ENCODE assay signal across 30 mouse cellular contexts in the genomic region with DNA sequence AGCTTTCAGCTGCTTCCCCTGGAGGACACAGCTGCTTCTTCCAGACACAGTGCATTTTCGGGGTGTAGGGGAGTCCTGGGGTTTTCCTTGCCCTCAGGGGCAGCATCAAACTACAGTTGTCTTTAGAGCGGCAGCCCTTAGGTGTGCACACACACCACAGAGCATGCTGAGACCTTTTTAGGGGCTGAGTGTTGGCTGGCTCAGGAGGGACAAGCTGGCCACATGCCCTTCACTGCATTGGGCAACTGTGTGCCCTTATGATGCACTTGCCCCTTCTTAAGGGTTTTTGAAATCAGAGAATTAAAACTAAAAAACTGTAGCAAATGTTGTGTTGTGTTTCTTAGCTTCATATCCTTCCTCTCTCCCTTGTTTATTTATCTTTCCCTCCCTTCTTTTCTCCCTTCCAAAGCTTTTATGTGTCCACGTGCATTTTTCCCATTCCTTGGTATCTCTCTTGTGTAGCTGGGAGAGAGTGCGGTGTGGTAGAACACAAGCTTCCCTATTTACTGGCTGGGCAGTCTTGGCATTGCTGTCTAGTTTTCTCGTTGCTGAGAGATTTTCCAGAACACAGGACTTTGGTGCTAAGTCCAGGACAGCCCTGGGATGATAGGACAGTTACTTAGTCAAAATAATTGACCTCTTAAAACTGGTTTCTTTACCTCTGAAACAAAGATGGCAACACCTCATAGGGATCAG. TPM values are rescaled to one million over a fixed set of nuclear protein-coding genes. Genes with fewer than 3 reads are reported as not detected.
DNase-seq lines count a peak whose midpoint lies in the region; ATAC-seq and TF ChIP-seq lines count a peak whose summit lies in the region.
"Had no signal": no experiment of that assay in that cellular context is flagged by ENCODE, and none has a peak within 500 bp of the region (broad histone marks: within the 10 kb centered on the region; RNA-seq: fewer than 3 reads in every experiment).

No protein-coding gene starts in this region.

- H3K4me3 ChIP-seq in hindbrain, postnatal 0 days (ENCODE audit: low read length), result no peak overlapping the region
- no peak overlapping the region for H3K4me3 ChIP-seq in hindbrain, embryonic 10.5 days
- no peak overlapping the region for H3K4me3 ChIP-seq in lung, embryonic 14.5 days (ENCODE audit: low read depth, low read length)
- H3K4me3 ChIP-seq: embryonic facial prominence, embryonic 10.5 days; forebrain, embryonic 15.5 days; heart, adult 2 months; limb, embryonic 10.5 days had no signal

- no peak for TF ChIP-seq CTCF in hindbrain, postnatal 0 days (IDR thresholded peaks at IDR 0.05; ENCODE audit: low read depth)
- TF ChIP-seq CTCF in lung, embryonic 14.5 days (IDR thresholded peaks at IDR 0.05; ENCODE audit: low read depth), result no peak

- H3K4me2 ChIP-seq in hindbrain, postnatal 0 days (ENCODE audit: low read depth, low read length), result 0 out of 2 replicates have a peak overlapping the region, but pooled peaks have one; percentile 5
- no peak overlapping the region for H3K4me2 ChIP-seq in lung, embryonic 14.5 days
- H3K4me2 ChIP-seq: forebrain, embryonic 15.5 days had no signal

- H3K9me3 ChIP-seq in hindbrain, postnatal 0 days (ENCODE audit: low read length), result no peaks in the 10 kb centered on the region
- no peaks in the 10 kb centered on the region for H3K9me3 ChIP-seq in hindbrain, embryonic 10.5 days
- no peaks in the 10 kb centered on the region for H3K9me3 ChIP-seq in lung, embryonic 14.5 days (ENCODE audit: low read depth, low read length)
- H3K9me3 ChIP-seq: embryonic facial prominence, embryonic 10.5 days; forebrain, embryonic 15.5 days; limb, embryonic 10.5 days had no signal

- H3K27me3 ChIP-seq in hindbrain, postnatal 0 days (ENCODE audit: insufficient read depth, low read length), result no peaks in the 10 kb centered on the region
- H3K27me3 ChIP-seq in hindbrain, embryonic 10.5 days (ENCODE audit: insufficient read depth, poor library complexity, severe bottlenecking), result no peaks in the 10 kb centered on the region
- H3K27me3 ChIP-seq in lung, embryonic 14.5 days (ENCODE audit: insufficient read depth, low read length), result no peaks in the 10 kb centered on the region
- H3K27me3 ChIP-seq: forebrain, embryonic 15.5 days had no signal

- peak; percentile 12; the same call in 1 of the 2 replicates for ATAC-seq in hindbrain, postnatal 0 days
- no peak for ATAC-seq in lung, embryonic 14.5 days (ENCODE audit: insufficient read depth)
- no peak for ATAC-seq in inflammation-experienced regulatory T-cells, adult 6 months
- ATAC-seq: activated CD4-positive, CD25-positive, alpha-beta regulatory T cell, adult 4 months; forebrain, embryonic 15.5 days; intestine, postnatal 0 days; liver, postnatal 0 days had no signal

- WGBS in hindbrain, postnatal 0 days, result 51% methylated on average over 5 of the region's 5 CpGs
- 76% methylated on average over 5 of the region's 5 CpGs for WGBS in hindbrain, embryonic 10.5 days
- WGBS in lung, embryonic 14.5 days, result 44% methylated on average over 5 of the region's 5 CpGs

- H3K9ac ChIP-seq in hindbrain, postnatal 0 days (replicated peaks; ENCODE audit: low read length), result no peak overlapping the region
- no peak overlapping the region for H3K9ac ChIP-seq in lung, embryonic 14.5 days
- H3K9ac ChIP-seq: forebrain, embryonic 15.5 days; liver, postnatal 0 days had no signal

- H3K27ac ChIP-seq in hindbrain, postnatal 0 days, result peak overlapping the region; percentile 20; the same call in 1 of the 2 replicates
- no peak overlapping the region for H3K27ac ChIP-seq in hindbrain, embryonic 10.5 days
- H3K27ac ChIP-seq in lung, embryonic 14.5 days (ENCODE audit: low read depth), result peak overlapping the region; percentile 71
- H3K27ac ChIP-seq: embryonic facial prominence, embryonic 10.5 days; forebrain, embryonic 15.5 days; heart, adult 2 months; kidney, postnatal 0 days; limb, embryonic 10.5 days; stomach, postnatal 0 days had no signal

- peak; percentile 60 to 63 for DNase-seq in cerebellum, postnatal 10 days
- no peak for DNase-seq in cerebellum, adult 9-11 months
- no peak for DNase-seq in hindbrain, postnatal 0 days (ENCODE audit: low spot score)
- no peak for DNase-seq in hindbrain, embryonic 10.5 days (ENCODE audit: low spot score)
- DNase-seq in lung, embryonic 14.5 days, result no peak
- DNase-seq in lung, postnatal 4 days, result no peak
- DNase-seq in lung, postnatal 36 days, result peak; percentile 67
- DNase-seq: adrenal gland, postnatal 10 days; cerebellum, adult 2 months; gastrocnemius, postnatal 14 days; heart, adult 2 months; heart, postnatal 36 days; liver; liver, postnatal 0 days; thymus, adult 2 months had no signal

- peaks cover 9% of the 10 kb centered on the region; the same call in 1 of the 2 replicates for H3K4me1 ChIP-seq in hindbrain, postnatal 0 days (ENCODE audit: insufficient read depth, low read length)
- peaks cover 4% of the 10 kb centered on the region for H3K4me1 ChIP-seq in hindbrain, embryonic 10.5 days (replicated peaks)
- peaks cover 4% of the 10 kb centered on the region; the same call in 1 of the 2 replicates for H3K4me1 ChIP-seq in lung, embryonic 14.5 days (ENCODE audit: insufficient read depth)
- H3K4me1 ChIP-seq: embryonic facial prominence, embryonic 10.5 days; limb, embryonic 10.5 days had no signal

- H3K36me3 ChIP-seq in hindbrain, postnatal 0 days (ENCODE audit: insufficient read depth, low read length), result no peaks in the 10 kb centered on the region
- no peaks in the 10 kb centered on the region for H3K36me3 ChIP-seq in hindbrain, embryonic 10.5 days
- no peaks in the 10 kb centered on the region for H3K36me3 ChIP-seq in lung, embryonic 14.5 days (ENCODE audit: insufficient read depth)
- H3K36me3 ChIP-seq: embryonic facial prominence, embryonic 10.5 days; forebrain, embryonic 15.5 days; limb, embryonic 10.5 days had no signal

RNA-seq across cellular contexts. Expression of a gene that starts 31.4 kb away (rescaled TPM):
- not detected in 2 replicates for total RNA-seq in hindbrain, postnatal 0 days (2014; rRNA removed)
- polyA plus RNA-seq in hindbrain, postnatal 0 days (2015; fragmentation: Nextera tagmentation; extraction: Ambion mirVana), result not detected in 2 replicates
- polyA plus RNA-seq in hindbrain, embryonic 10.5 days (2016; fragmentation: Nextera tagmentation; extraction: Ambion mirVana), result not detected in 2 replicates
- 178 and 206 TPM in 2 replicates for polyA plus RNA-seq in lung, embryonic 14.5 days (2014; fragmentation: Nextera tagmentation; extraction: Ambion mirVana)
- not detected for polyA plus RNA-seq in inflammation-experienced regulatory T-cells, adult 6 months (2017; shearing (Covaris generic))
- total RNA-seq: adrenal gland, postnatal 10 days; gastrocnemius, postnatal 14 days; heart, adult 2 months; heart, postnatal 36 days; layer of hippocampus, postnatal 10 days; left cerebral cortex, adult 8-10 months; monocyte, adult 5-6 weeks had no signal
- polyA plus RNA-seq: activated CD4-positive, CD25-positive, alpha-beta regulatory T cell, adult 4 months; cerebellum, adult 2 months; cortical plate, adult 2 months; embryonic facial prominence, embryonic 10.5 days; forebrain, embryonic 15.5 days; heart, embryonic 14.5 days; hindbrain, embryonic 16.5 days; kidney, postnatal 0 days; limb, embryonic 10.5 days; liver, postnatal 0 days; neural tube, embryonic 11.5 days had no signal

RNA-seq across cellular contexts. Expression of a gene that starts 56.4 kb away (rescaled TPM):
- 17.0 and 26.1 TPM in 2 replicates for total RNA-seq in hindbrain, postnatal 0 days (2014; rRNA removed)
- polyA plus RNA-seq in hindbrain, postnatal 0 days (2015; fragmentation: Nextera tagmentation; extraction: Ambion mirVana), result 8.1 and 8.5 TPM in 2 replicates
- 26.8 and 26.9 TPM in 2 replicates for polyA plus RNA-seq in hindbrain, embryonic 10.5 days (2016; fragmentation: Nextera tagmentation; extraction: Ambion mirVana)
- polyA plus RNA-seq in lung, embryonic 14.5 days (2014; fragmentation: Nextera tagmentation; extraction: Ambion mirVana), result 26.1 and 33.1 TPM in 2 replicates
- polyA plus RNA-seq in inflammation-experienced regulatory T-cells, adult 6 months (2017; shearing (Covaris generic)), result not detected
- total RNA-seq: monocyte, adult 5-6 weeks had no signal

Comparison
In these comparisons a context has a peak if more than half of its experiments do, and no peak if none do; other contexts are left out.
1. DNase-seq: peak in cerebellum, postnatal 10 days (2 of 2) and lung, postnatal 36 days (single experiment); none in cerebellum, adult 9-11 months (single experiment), hindbrain, postnatal 0 days (single experiment), hindbrain, embryonic 10.5 days (single experiment), lung, embryonic 14.5 days (single experiment) and lung, postnatal 4 days (0 of 2).
2. RNA of a gene that starts 31.4 kb away (polyA plus RNA-seq): 178 to 206 TPM in lung, embryonic 14.5 days; not detected in hindbrain, postnatal 0 days, not detected in hindbrain, embryonic 10.5 days and not detected in inflammation-experienced regulatory T-cells, adult 6 months; every median in the first group is over 100 times any median in the second.